Mouse (Mus musculus): ENCODE measurements at regions not wholly inside any gene's neighbourhood (a gene's known extent, or its start where the extent isn't known, plus 50 kb on each side); places are given as distances from the start of the nearest gene placed in this dataset.

- H3K27ac ChIP-seq (ENCODE audit: low read depth, low read length), result no peak overlapping the region
- H3K4me3 ChIP-seq (ENCODE audit: low read depth, low read length), result no peak overlapping the region
- H3K27me3 ChIP-seq (ENCODE audit: insufficient read depth, low read length), result no peaks in the 10 kb centered on the region
- WGBS, result 87% methylated on average over 1 of the region's 1 CpGs
- no peak overlapping the region for H3K9ac ChIP-seq
- DNase-seq, result no peak
- ATAC-seq, result no peak
- no peak for TF ChIP-seq CTCF (IDR thresholded peaks at IDR 0.05; ENCODE audit: low read depth)
- H3K36me3 ChIP-seq (ENCODE audit: insufficient read depth), result no peaks in the 10 kb centered on the region
- no peak overlapping the region for H3K4me2 ChIP-seq (ENCODE audit: low read depth)
- no peaks in the 10 kb centered on the region for H3K9me3 ChIP-seq (ENCODE audit: low read length)
- H3K4me1 ChIP-seq (ENCODE audit: insufficient read depth), result no peaks in the 10 kb centered on the region
These were observed 2606.8 kb downstream of the Gm37988 start for GRCm38 (mm10) chr1:7414444-7414843.

- Histone ChIP-seq H3K4me2 (ENCODE audit: low read depth) (no peak overlapping the region), H3K9ac (no peak overlapping the region), H3K9me3 (ENCODE audit: low read length) (no peaks in the 10 kb centered on the region), H3K4me1 (ENCODE audit: insufficient read depth) (no peaks in the 10 kb centered on the region), H3K27me3 (ENCODE audit: insufficient read depth, low read length) (no peaks in the 10 kb centered on the region), H3K4me3 (ENCODE audit: low read depth, low read length) (no peak overlapping the region), H3K36me3 (ENCODE audit: insufficient read depth) (no peaks in the 10 kb centered on the region), H3K27ac (ENCODE audit: low read depth, low read length) (no peak overlapping the region)
- ATAC-seq (no peak), DNase-seq (no peak)
- 90% methylated on average over 3 of the region's 3 CpGs for WGBS
- no peak for TF ChIP-seq CTCF (IDR thresholded peaks at IDR 0.05; ENCODE audit: low read depth)
These were observed 2644.0 kb downstream of the Gm37988 start for GRCm38 (mm10) chr1:7451660-7452155.

GRCm38 (mm10) chr1:7454931-7455330 is 2647.2 kb downstream of the Gm37988 start:
- H3K36me3 ChIP-seq (ENCODE audit: insufficient read depth), result no peaks in the 10 kb centered on the region
- H3K27me3 ChIP-seq (ENCODE audit: insufficient read depth, low read length), result no peaks in the 10 kb centered on the region
- no peak overlapping the region for H3K4me3 ChIP-seq (ENCODE audit: low read depth, low read length)
- no peaks in the 10 kb centered on the region for H3K9me3 ChIP-seq (ENCODE audit: low read length)
- no peak overlapping the region for H3K4me2 ChIP-seq (ENCODE audit: low read depth)
- no peaks in the 10 kb centered on the region for H3K4me1 ChIP-seq (ENCODE audit: insufficient read depth)
- no peak overlapping the region for H3K9ac ChIP-seq
- TF ChIP-seq CTCF (IDR thresholded peaks at IDR 0.05; ENCODE audit: low read depth), result no peak
- no peak overlapping the region for H3K27ac ChIP-seq (ENCODE audit: low read depth, low read length)
- DNase-seq (no peak), ATAC-seq (no peak)
- 86% methylated on average over 2 of the region's 2 CpGs for WGBS

DNA sequence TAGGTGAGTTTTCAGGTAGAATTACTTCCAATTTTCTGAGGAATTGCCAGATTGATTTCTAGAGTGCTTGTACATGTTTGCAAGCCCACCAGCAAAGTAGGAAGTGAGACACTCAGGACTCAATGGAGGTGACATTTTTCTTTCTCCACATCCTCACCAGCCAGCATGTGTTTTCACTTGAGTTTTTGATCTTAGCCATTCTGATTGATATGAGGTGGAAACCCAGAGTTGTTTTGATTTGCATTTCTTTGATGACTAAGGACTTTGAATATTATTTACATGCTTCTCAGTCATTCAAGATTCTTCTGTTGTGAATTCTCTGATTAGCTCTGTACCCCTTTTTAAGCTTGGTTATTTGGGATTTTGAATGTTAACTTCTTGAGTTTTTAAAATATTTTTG is 2650.2 kb downstream of the Gm37988 start:
- no peaks in the 10 kb centered on the region for H3K9me3 ChIP-seq (ENCODE audit: low read length)
- H3K27ac ChIP-seq (ENCODE audit: low read depth, low read length), result no peak overlapping the region
- H3K4me1 ChIP-seq (ENCODE audit: insufficient read depth), result no peaks in the 10 kb centered on the region
- H3K4me2 ChIP-seq (ENCODE audit: low read depth), result no peak overlapping the region
- DNase-seq (no peak), ATAC-seq (no peak)
- no peak for TF ChIP-seq CTCF (IDR thresholded peaks at IDR 0.05; ENCODE audit: low read depth)
- H3K36me3 ChIP-seq (ENCODE audit: insufficient read depth), result no peaks in the 10 kb centered on the region
- no peaks in the 10 kb centered on the region for H3K27me3 ChIP-seq (ENCODE audit: insufficient read depth, low read length)
- no peak overlapping the region for H3K9ac ChIP-seq
- no peak overlapping the region for H3K4me3 ChIP-seq (ENCODE audit: low read depth, low read length)

- H3K9me3 ChIP-seq (ENCODE audit: low read length), result no peaks in the 10 kb centered on the region
- DNase-seq, result no peak
- no peaks in the 10 kb centered on the region for H3K36me3 ChIP-seq (ENCODE audit: insufficient read depth)
- 86% methylated on average over 1 of the region's 1 CpGs for WGBS
- H3K9ac ChIP-seq, result no peak overlapping the region
- no peak for ATAC-seq
- H3K4me1 ChIP-seq (ENCODE audit: insufficient read depth), result no peaks in the 10 kb centered on the region
- H3K4me2 ChIP-seq (ENCODE audit: low read depth), result no peak overlapping the region
- no peak overlapping the region for H3K4me3 ChIP-seq (ENCODE audit: low read depth, low read length)
- no peak for TF ChIP-seq CTCF (IDR thresholded peaks at IDR 0.05; ENCODE audit: low read depth)
- H3K27ac ChIP-seq (ENCODE audit: low read depth, low read length), result no peak overlapping the region
- no peaks in the 10 kb centered on the region for H3K27me3 ChIP-seq (ENCODE audit: insufficient read depth, low read length)
These were observed 2686.4 kb downstream of the Gm37988 start for GRCm38 (mm10) chr1:7494096-7494495.

DNA sequence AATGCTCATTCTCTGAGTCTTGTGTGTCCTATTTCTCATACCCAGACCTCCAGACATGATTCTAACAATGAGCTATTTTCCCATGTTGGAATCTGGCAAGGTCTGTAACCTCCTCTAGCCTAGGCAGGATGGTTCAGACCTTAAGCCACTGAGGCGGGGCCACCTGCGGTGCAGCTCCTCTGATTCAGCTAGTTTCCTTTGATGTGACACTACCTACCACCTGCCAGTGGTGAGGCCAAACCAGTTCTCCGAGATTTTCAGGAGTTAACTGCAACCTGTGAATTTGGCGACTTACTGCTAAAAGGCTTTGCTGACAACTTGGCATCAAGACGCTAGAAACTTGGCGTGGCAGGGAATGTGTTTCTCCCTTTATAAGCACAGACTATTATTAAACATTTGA is 2691.3 kb downstream of the Gm37988 start:
- ATAC-seq (no peak), DNase-seq (no peak)
- H3K27me3 ChIP-seq (ENCODE audit: insufficient read depth, low read length), result no peaks in the 10 kb centered on the region
- H3K4me1 ChIP-seq (ENCODE audit: insufficient read depth), result no peaks in the 10 kb centered on the region
- no peak for TF ChIP-seq CTCF (IDR thresholded peaks at IDR 0.05; ENCODE audit: low read depth)
- WGBS, result 67% methylated on average over 6 of the region's 6 CpGs
- H3K36me3 ChIP-seq (ENCODE audit: insufficient read depth), result no peaks in the 10 kb centered on the region
- H3K4me3 ChIP-seq (ENCODE audit: low read depth, low read length), result no peak overlapping the region
- H3K9ac ChIP-seq, result no peak overlapping the region
- H3K27ac ChIP-seq (ENCODE audit: low read depth, low read length), result no peak overlapping the region
- H3K9me3 ChIP-seq (ENCODE audit: low read length), result no peaks in the 10 kb centered on the region
- H3K4me2 ChIP-seq (ENCODE audit: low read depth), result no peak overlapping the region

DNA sequence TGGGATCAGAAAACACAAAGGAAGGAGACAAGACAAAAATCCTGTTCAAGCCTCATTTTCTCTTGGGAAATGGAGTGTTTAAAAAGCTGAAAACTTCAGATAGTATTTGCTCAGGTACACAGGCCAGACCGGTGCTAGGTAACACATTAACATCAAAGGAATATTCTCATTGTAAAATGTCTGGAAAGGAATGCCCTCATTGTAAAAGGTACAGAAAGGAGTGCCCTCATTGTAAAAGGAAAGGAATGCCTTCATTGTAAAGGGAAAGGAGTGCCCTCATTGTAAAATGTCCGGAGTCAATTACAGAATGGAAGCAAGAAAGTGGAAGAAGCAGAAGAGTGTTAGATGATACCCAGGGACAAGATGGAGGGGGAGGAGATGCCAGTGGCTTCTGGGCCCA is 2694.7 kb downstream of the Gm37988 start:
- Histone ChIP-seq H3K9me3 (ENCODE audit: low read length) (no peaks in the 10 kb centered on the region), H3K4me1 (ENCODE audit: insufficient read depth) (no peaks in the 10 kb centered on the region), H3K4me2 (ENCODE audit: low read depth) (no peak overlapping the region), H3K27ac (ENCODE audit: low read depth, low read length) (no peak overlapping the region), H3K4me3 (ENCODE audit: low read depth, low read length) (no peak overlapping the region), H3K27me3 (ENCODE audit: insufficient read depth, low read length) (no peaks in the 10 kb centered on the region), H3K9ac (no peak overlapping the region), H3K36me3 (ENCODE audit: insufficient read depth) (no peaks in the 10 kb centered on the region)
- TF ChIP-seq CTCF (IDR thresholded peaks at IDR 0.05; ENCODE audit: low read depth), result no peak
- no peak for ATAC-seq
- 89% methylated on average over 2 of the region's 2 CpGs for WGBS
- no peak for DNase-seq

DNA sequence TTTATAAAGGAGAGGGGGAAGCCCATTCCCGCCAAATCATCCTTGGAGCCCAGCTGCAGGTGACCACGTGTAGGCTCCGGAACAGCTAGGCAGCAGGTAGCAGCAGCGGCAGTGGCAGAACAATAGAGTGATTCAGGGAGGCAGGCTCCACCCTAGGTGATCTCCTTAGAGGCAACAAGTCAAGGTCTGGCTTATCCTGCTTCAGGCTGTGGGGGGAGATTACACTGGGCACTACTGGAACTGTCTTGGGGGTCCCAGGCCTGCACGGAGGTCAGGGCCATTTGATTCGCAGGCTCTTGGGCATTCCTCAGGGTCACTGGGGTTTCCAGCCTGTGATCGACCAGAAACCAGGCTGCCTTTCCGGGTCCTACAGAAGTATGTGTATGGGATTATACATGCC is 2711.1 kb downstream of the Gm37988 start:
- Histone ChIP-seq H3K4me1 (ENCODE audit: insufficient read depth) (no peaks in the 10 kb centered on the region), H3K9me3 (ENCODE audit: low read length) (no peaks in the 10 kb centered on the region), H3K27ac (ENCODE audit: low read depth, low read length) (no peak overlapping the region), H3K4me2 (ENCODE audit: low read depth) (no peak overlapping the region), H3K4me3 (ENCODE audit: low read depth, low read length) (no peak overlapping the region), H3K27me3 (ENCODE audit: insufficient read depth, low read length) (no peaks in the 10 kb centered on the region), H3K36me3 (ENCODE audit: insufficient read depth) (no peaks in the 10 kb centered on the region), H3K9ac (no peak overlapping the region)
- TF ChIP-seq CTCF (IDR thresholded peaks at IDR 0.05; ENCODE audit: low read depth), result no peak
- DNase-seq, result no peak
- WGBS, result 60% methylated on average over 8 of the region's 8 CpGs
- no peak for ATAC-seq

All from forebrain, postnatal 0 days (tissue).